In the genomic region with DNA sequence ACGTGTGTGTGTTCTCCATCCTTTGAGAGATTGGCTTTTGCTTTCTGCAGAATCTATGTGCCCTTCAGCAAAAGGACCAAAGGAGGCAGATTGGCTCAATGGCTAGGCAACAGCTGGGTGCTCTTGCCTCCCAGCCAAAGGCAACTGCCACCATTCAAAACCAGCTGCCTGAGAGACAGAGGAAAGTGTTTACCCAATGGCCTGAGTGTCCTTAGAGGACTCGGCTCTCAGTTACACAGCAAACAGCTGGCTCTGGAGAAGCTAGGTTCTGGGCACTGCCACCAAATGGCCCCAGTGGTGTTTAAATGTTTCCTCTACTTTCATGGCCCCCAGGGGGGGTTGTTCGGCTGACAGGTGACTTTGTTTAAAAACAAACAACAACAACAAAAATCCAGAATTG, we compare ENCODE assay signal across 9 mouse cellular contexts. TPM values are rescaled to one million over a fixed set of nuclear protein-coding genes. Genes with fewer than 3 reads are reported as not detected.
DNase-seq lines count a peak whose midpoint lies in the region; ATAC-seq and TF ChIP-seq lines count a peak whose summit lies in the region.
"Had no signal": no experiment of that assay in that cellular context is flagged by ENCODE, and none has a peak within 500 bp of the region (broad histone marks: within the 10 kb centered on the region; RNA-seq: fewer than 3 reads in every experiment).

No protein-coding gene starts in this region.

- peaks cover 8% of the 10 kb centered on the region for H3K4me1 ChIP-seq in thymus, adult 2 months (replicated peaks; ENCODE audit: control insufficient read depth, insufficient read depth, low read length)
- H3K4me1 ChIP-seq in hindbrain, embryonic 11.5 days (replicated peaks; ENCODE audit: control insufficient read depth, insufficient read depth, low read length), result no peaks in the 10 kb centered on the region
- H3K4me1 ChIP-seq in stomach, postnatal 0 days (replicated peaks; ENCODE audit: control insufficient read depth, insufficient read depth), result no peaks in the 10 kb centered on the region

- no peak overlapping the region for H3K27ac ChIP-seq in thymus, adult 2 months (ENCODE audit: control insufficient read depth, insufficient read depth, low read length)
- H3K27ac ChIP-seq in hindbrain, embryonic 11.5 days (ENCODE audit: low read depth, low read length), result no peak overlapping the region
- no peak overlapping the region for H3K27ac ChIP-seq in stomach, postnatal 0 days (replicated peaks)

- H3K27me3 ChIP-seq in thymus, adult 2 months (ENCODE audit: control insufficient read depth, insufficient read depth, low read length), result no peaks in the 10 kb centered on the region
- H3K27me3 ChIP-seq in hindbrain, embryonic 11.5 days (ENCODE audit: control insufficient read depth, insufficient read depth, low read length), result no peaks in the 10 kb centered on the region
- no peaks in the 10 kb centered on the region for H3K27me3 ChIP-seq in stomach, postnatal 0 days (ENCODE audit: control insufficient read depth, insufficient read depth, low read length)

- WGBS in thymus, adult 2 months, result 48% methylated on average over 3 of the region's 3 CpGs
- 38% methylated on average over 3 of the region's 3 CpGs for WGBS in hindbrain, embryonic 11.5 days
- WGBS in stomach, postnatal 0 days, result 54% methylated on average over 3 of the region's 3 CpGs

- no peak for TF ChIP-seq EP300 in stomach, postnatal 0 days (optimal IDR thresholded peaks at IDR 0.05)

- no peak for DNase-seq in thymus, adult 2 months
- no peak for DNase-seq in thymus, adult 18-20 months
- no peak for DNase-seq in hindbrain, embryonic 11.5 days (ENCODE audit: low spot score)
- DNase-seq in lung, postnatal 10 days, result peak; percentile 17
- no peak for DNase-seq in stomach, postnatal 0 days (ENCODE audit: low spot score)
- no peak for DNase-seq in left cerebral cortex, adult 9 months (ENCODE audit: low spot score in 2 of 2)
- no peak for DNase-seq in kidney, adult 18-20 months
- DNase-seq: layer of hippocampus, adult 9-11 months had no signal

- TF ChIP-seq POLR2A in thymus, adult 2 months (IDR thresholded peaks at IDR 0.05; ENCODE audit: control insufficient read depth, extremely low read depth, insufficient read depth, low read length, poor library complexity), result no peak

- H3K36me3 ChIP-seq in thymus, adult 2 months (ENCODE audit: control insufficient read depth, insufficient read depth, low read length), result no peaks in the 10 kb centered on the region
- no peaks in the 10 kb centered on the region for H3K36me3 ChIP-seq in hindbrain, embryonic 11.5 days (ENCODE audit: control insufficient read depth, insufficient read depth, low read length)
- no peaks in the 10 kb centered on the region for H3K36me3 ChIP-seq in stomach, postnatal 0 days (ENCODE audit: control insufficient read depth, insufficient read depth, low read length)

- TF ChIP-seq CTCF in thymus, adult 2 months (IDR thresholded peaks at IDR 0.05; ENCODE audit: borderline replicate concordance, control insufficient read depth, extremely low read depth, insufficient read depth, low read length, poor library complexity), result no peak
- no peak for TF ChIP-seq CTCF in stomach, postnatal 0 days (IDR thresholded peaks at IDR 0.05; ENCODE audit: low read depth)

- no peak overlapping the region for H3K9ac ChIP-seq in hindbrain, embryonic 11.5 days (ENCODE audit: low read depth, low read length)
- no peak overlapping the region for H3K9ac ChIP-seq in stomach, postnatal 0 days (ENCODE audit: low read length)

- no peaks in the 10 kb centered on the region for H3K9me3 ChIP-seq in hindbrain, embryonic 11.5 days (ENCODE audit: control insufficient read depth, low read length)
- H3K9me3 ChIP-seq in stomach, postnatal 0 days (ENCODE audit: control insufficient read depth, low read length), result no peaks in the 10 kb centered on the region

- ATAC-seq in hindbrain, embryonic 11.5 days (ENCODE audit: low FRiP score), result no peak
- ATAC-seq in stomach, postnatal 0 days (ENCODE audit: low FRiP score, low TSS enrichment), result no peak
- ATAC-seq in activated CD4-positive, CD25-positive, alpha-beta regulatory T cell, adult 4 months, result no peak

- H3K4me2 ChIP-seq in hindbrain, embryonic 11.5 days (replicated peaks; ENCODE audit: low read depth, low read length), result peak overlapping the region; percentile 39
- H3K4me2 ChIP-seq in stomach, postnatal 0 days (replicated peaks; ENCODE audit: low read depth), result peak overlapping the region; percentile 57

- peak overlapping the region; percentile 93; the same call in 1 of the 2 replicates for H3K4me3 ChIP-seq in thymus, adult 2 months (ENCODE audit: control insufficient read depth, insufficient read depth, low read length)
- H3K4me3 ChIP-seq in hindbrain, embryonic 11.5 days (ENCODE audit: low read depth, low read length), result no peak overlapping the region
- no peak overlapping the region for H3K4me3 ChIP-seq in stomach, postnatal 0 days (ENCODE audit: low read depth, low read length)

RNA-seq across cellular contexts. Expression of a gene that starts 19.1 kb away (rescaled TPM):
- polyA plus RNA-seq in thymus, adult 2 months (2012; rRNA removed), result 1.4 and 2.1 TPM in 2 replicates
- polyA plus RNA-seq in hindbrain, embryonic 11.5 days (2014; fragmentation: Nextera tagmentation; extraction: Ambion mirVana), result 1.5 and 2.4 TPM in 2 replicates
- polyA plus RNA-seq in stomach, postnatal 0 days (2015; fragmentation: Nextera tagmentation; extraction: Ambion mirVana), result 3.0 and 3.1 TPM in 2 replicates
- polyA plus RNA-seq in activated CD4-positive, CD25-positive, alpha-beta regulatory T cell, adult 4 months (2017; shearing (Covaris generic)), result under 1 TPM; 0.21 to 0.57 TPM

RNA-seq across cellular contexts. Expression of a gene that starts 54.8 kb away (rescaled TPM):
- 0.89 and 1.1 TPM in 2 replicates for polyA plus RNA-seq in thymus, adult 2 months (2012; rRNA removed)
- polyA plus RNA-seq in hindbrain, embryonic 11.5 days (2014; fragmentation: Nextera tagmentation; extraction: Ambion mirVana), result 2.2 and 2.5 TPM in 2 replicates
- 0.58 and 1.1 TPM in 2 replicates for polyA plus RNA-seq in stomach, postnatal 0 days (2015; fragmentation: Nextera tagmentation; extraction: Ambion mirVana)
- under 1 TPM in 1 of 2 experiments, not detected in 1; 0.48 TPM for polyA plus RNA-seq in activated CD4-positive, CD25-positive, alpha-beta regulatory T cell, adult 4 months (2017; shearing (Covaris generic))
